Mouse (Mus musculus) CD4-positive naive resting alpha-beta T cell, adult 76 days (primary cell): ENCODE measurements around the gene Klhl20. TPM values are rescaled to one million over a fixed set of nuclear protein-coding genes. Genes with fewer than 3 reads are reported as not detected.

Experiments
- total RNA-seq: library from RNA; stranded (reverse); gene quantifications from one replicate; pipeline ENCODE4 v1.2.4, GENCODE M21; 2023

Gene Klhl20
- 17.4 TPM for total RNA-seq

DNA sequence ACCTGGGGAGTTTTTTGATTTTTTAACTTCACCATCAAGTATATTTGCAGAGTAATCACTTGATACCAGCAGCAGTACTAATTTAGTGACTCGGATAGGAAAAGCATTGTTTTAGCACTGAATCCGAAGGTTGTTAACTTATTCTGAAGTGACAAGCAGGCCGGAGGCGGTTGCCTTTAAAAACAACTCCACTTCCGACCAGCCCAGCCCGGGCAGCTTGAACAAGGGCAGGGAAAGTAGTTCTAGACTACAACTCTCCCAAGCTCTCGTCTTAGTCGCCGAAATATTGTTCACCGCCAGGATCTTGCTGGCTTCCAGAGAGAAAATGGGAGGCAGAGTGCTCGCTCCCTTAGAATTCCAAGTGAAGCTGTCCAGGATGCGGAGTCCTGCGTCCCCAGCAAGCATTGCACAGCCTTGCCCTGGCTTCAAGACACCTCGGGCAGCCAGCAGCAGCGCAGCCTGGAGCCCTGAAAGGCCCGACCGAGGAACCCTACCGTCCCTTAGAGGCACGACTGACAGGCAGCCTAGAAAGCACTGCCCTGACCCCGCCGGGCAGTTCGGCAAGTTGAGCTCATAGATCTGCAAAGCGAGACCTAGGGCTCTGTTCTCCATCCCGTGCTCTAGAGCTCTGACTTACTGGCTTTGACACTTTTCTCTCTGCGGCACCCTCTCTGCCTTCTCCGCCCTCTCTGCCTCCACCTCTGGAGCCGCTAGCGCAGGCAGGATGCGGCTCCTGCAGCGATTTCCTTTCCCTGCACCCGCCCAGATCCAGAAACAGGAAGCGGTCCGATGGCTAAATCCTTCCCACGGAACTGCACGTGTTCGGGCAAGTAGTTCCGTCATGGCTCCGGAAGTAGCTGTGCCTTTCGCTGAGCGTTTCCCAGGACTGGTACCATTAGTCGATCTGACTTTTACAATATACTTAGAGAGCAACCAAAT is at the start of gene Klhl20:
Gene Klhl20, minus strand, starts transcription at position 786 of the 939 bp plus-strand sequence.

DNA sequence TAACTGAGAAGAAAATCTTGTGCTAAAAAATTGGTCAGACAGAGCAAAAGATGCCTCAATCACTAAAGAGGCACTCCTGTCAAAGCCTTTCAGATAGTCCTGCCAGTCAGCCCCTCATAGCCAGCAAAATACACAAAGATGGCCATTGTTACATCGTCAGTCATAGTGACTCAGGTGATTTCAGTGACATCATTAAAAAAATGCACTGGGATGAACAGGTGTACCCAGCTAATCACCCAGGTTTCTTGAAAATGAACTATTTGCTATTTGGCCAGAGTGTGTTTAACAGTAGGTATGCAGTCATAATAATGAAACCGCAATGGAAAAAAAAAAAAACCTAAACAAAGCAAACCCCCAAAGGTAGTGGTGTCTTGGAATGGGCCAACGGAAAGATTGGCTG is 27.9 kb upstream of the Klhl20 start, which contains the start of gene Tex50:
Gene Tex50, minus strand, starts transcription at position 101 of the 400 bp plus-strand sequence.

DNA sequence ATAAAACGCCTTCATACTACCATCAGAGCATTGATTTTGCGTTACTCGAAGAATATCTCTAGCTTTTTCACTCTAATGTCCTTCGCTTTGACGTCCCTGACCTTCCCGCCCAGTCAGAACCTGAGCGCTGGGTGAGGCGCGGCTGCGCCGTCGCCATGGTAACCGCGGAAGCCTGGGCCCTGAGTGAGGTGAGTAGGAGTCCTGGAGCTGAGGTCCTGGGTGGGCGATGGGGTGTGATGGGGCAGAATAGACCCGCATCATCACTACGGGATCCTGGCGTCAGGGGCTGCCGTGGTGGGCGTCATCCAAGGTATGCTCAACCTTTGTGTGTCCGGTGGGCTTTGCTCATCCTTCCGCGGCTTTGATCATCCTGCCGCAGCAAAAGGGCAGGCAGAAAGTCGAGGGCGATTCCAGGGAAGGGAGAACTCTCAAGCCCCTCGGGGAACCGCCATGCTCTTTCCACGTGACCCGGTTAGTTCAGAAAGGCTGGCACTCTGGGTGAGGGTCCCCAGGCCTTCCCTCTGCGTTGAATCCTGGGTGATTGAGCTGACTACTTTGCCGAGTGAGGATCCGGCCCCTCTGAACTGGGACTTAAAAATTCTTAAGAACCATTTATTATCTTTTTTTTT is 11.3 kb upstream of the Klhl20 start, which contains the start of gene Ankrd45:
Gene Ankrd45, plus strand, starts transcription at position 161 of the 629 bp plus-strand sequence.

DNA sequence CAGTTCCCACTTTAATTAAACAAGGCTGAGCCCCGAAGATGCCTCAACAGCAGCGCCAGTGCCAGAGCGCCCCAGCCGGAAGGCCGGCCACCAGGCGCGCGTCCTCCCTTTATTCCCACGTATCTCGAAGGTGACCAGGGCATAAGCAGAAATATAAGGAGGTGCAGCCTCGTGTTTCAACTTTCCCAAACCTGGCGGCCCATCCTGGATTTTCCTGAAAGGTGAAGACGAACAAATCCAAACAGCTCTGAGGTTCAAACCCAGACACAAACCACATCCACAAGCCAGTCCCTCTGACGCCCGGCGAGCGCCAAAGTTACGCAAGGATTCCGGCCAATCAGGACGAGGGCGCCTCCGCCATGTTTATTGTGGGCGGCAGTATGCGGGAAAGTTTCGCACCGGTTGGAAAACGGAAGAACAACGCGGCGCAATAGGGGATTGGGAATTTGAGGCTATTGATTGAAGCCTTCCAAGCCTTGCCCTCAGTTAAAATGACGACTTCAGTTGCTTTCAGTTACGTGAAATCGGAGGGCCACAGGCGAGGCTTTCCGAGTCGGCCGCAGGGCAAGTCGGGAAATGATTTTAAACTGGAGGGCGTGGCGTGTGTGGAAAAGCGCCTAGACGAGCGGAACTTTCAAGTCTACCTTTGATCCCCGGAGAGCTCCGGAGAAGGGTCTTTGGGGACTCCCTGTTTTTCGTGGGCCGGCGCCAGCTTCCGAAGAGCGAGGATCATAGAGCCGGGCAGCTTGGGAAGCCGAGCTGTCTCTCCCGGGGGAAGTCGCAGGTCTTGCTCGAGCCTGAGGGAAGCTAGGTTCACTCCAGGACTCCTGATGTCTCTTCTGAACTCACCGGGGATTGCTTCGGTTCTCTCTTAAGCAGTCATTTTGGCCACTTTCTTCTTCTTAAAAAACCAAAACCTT is 60.7 kb downstream of the Klhl20 start, which contains the start of the genes Dars2 and Cenpl:
Gene Dars2, minus strand, starts transcription at position 307 of the 920 bp plus-strand sequence.
Gene Cenpl, plus strand, starts transcription at position 362 of the 920 bp plus-strand sequence.

Other genes starting within 250 kb of the Klhl20 start
- 85.7 TPM for gene Rc3h1, start 225.1 kb downstream of the Klhl20 start, total RNA-seq
- 2.5 TPM for gene Serpinc1, start 152.9 kb downstream of the Klhl20 start, total RNA-seq
- gene Zbtb37, start 96.7 kb downstream of the Klhl20 start, total RNA-seq, result 36.0 TPM
- gene Dars2, start 60.9 kb downstream of the Klhl20 start, total RNA-seq, result 8.3 TPM
- 16.1 TPM for gene Cenpl, start 60.8 kb downstream of the Klhl20 start, total RNA-seq
- gene Ankrd45, start 11.2 kb upstream of the Klhl20 start, total RNA-seq, result not detected
- not detected for gene Tex50, start 27.8 kb upstream of the Klhl20 start, total RNA-seq
- gene Prdx6, start 119.7 kb upstream of the Klhl20 start, total RNA-seq, result 488 TPM